Mouse (Mus musculus) embryo, embryonic 11.5 days (tissue): ENCODE results near the gene Lrig1.

Experiments
- DNase-seq: peaks from one replicate; pipeline ENCODE4 v3.0.0-alpha.2; 2012; ENCODE audit warnings: low read depth, low spot score

Gene Lrig1

GRCm38 (mm10) chr6:94620801-94621301, 79.1 kb downstream of the Lrig1 start:
- DNase-seq: no peak

- no peak for DNase-seq
Observed at GRCm38 (mm10) chr6:94620287-94620686, 79.7 kb downstream of the Lrig1 start.

GRCm38 (mm10) chr6:94618671-94619070, 81.3 kb downstream of the Lrig1 start:
- DNase-seq: no peak

- DNase-seq: no peak
Observed at GRCm38 (mm10) chr6:94615936-94616335, 84.0 kb downstream of the Lrig1 start.

GRCm38 (mm10) chr6:94614346-94614745, 85.6 kb downstream of the Lrig1 start:
- DNase-seq: no peak

GRCm38 (mm10) chr6:94613235-94613895, 86.6 kb downstream of the Lrig1 start:
- no peak for DNase-seq

- DNase-seq: no peak
Observed at GRCm38 (mm10) chr6:94604546-94604945, 95.4 kb downstream of the Lrig1 start.

GRCm38 (mm10) chr6:94604072-94604471, 95.9 kb downstream of the Lrig1 start:
- no peak for DNase-seq

- no peak for DNase-seq
Observed at GRCm38 (mm10) chr6:94601811-94602210, 98.1 kb downstream of the Lrig1 start.

- no peak for DNase-seq
Observed at GRCm38 (mm10) chr6:94601101-94601500, 98.9 kb downstream of the Lrig1 start.

- no peak for DNase-seq
Observed at GRCm38 (mm10) chr6:94599016-94599415, 100.9 kb downstream of the Lrig1 start.

- DNase-seq: no peak
Observed at GRCm38 (mm10) chr6:94598421-94598820, 101.5 kb downstream of the Lrig1 start.

GRCm38 (mm10) chr6:94596761-94597485, 103.0 kb downstream of the Lrig1 start:
- no peak for DNase-seq

- no peak for DNase-seq
Observed at GRCm38 (mm10) chr6:94596051-94596760, 103.8 kb downstream of the Lrig1 start.

GRCm38 (mm10) chr6:94595206-94595605, 104.8 kb downstream of the Lrig1 start:
- no peak for DNase-seq

GRCm38 (mm10) chr6:94594711-94595110, 105.2 kb downstream of the Lrig1 start:
- DNase-seq: no peak

GRCm38 (mm10) chr6:94594096-94594665, 105.8 kb downstream of the Lrig1 start:
- no peak for DNase-seq

- peak; percentile 55 for DNase-seq
Observed at GRCm38 (mm10) chr6:94592710-94593109, 107.2 kb downstream of the Lrig1 start.

- DNase-seq: no peak
Observed at GRCm38 (mm10) chr6:94592243-94592642, 107.7 kb downstream of the Lrig1 start.

- DNase-seq: no peak
Observed at GRCm38 (mm10) chr6:94588365-94588764, 111.6 kb downstream of the Lrig1 start.

GRCm38 (mm10) chr6:94584976-94585375, 115.0 kb downstream of the Lrig1 start:
- DNase-seq: no peak

GRCm38 (mm10) chr6:94584147-94584695, 115.7 kb downstream of the Lrig1 start:
- DNase-seq: no peak
